9 mouse cellular contexts compared by ENCODE assay signal in the genomic region with DNA sequence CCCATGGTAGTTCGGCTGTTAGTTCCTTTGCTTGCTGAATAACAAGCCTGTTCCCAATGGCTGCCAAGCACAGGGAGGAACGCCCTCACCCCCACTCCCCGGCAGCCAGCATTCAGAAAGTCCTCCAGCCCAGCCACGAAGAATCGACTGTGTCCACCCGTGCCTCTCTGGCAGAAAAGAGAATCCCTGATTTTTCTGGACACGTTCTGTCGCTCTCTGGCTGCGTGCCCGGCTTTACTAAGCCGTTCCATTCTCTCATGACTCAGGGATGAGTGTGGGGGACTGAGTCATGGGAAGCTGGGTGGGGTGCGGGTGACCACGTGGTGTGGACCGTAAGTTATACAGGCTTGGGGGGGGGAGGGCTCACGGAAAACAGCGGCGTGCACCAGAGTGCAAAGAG.
DNase-seq lines count a peak whose midpoint lies in the region; ATAC-seq and TF ChIP-seq lines count a peak whose summit lies in the region.
"Had no signal": no experiment of that assay in that cellular context is flagged by ENCODE, and none has a peak within 500 bp of the region (broad histone marks: within the 10 kb centered on the region; RNA-seq: fewer than 3 reads in every experiment).

No protein-coding gene starts in this region.

- no peak overlapping the region for H3K4me3 ChIP-seq in heart, adult 2 months
- no peak overlapping the region for H3K4me3 ChIP-seq in heart, embryonic 10.5 days
- no peak overlapping the region for H3K4me3 ChIP-seq in lung, postnatal 0 days (ENCODE audit: low read depth, low read length)
- H3K4me3 ChIP-seq: neural tube, embryonic 13.5 days had no signal

- peaks cover 2% of the 10 kb centered on the region; the same call in 1 of the 2 replicates for H3K36me3 ChIP-seq in heart, adult 2 months (ENCODE audit: control insufficient read depth, insufficient read depth, low read length)
- no peaks in the 10 kb centered on the region for H3K36me3 ChIP-seq in heart, embryonic 10.5 days
- H3K36me3 ChIP-seq in lung, postnatal 0 days (ENCODE audit: insufficient read depth, low read length) = no peaks in the 10 kb centered on the region
- H3K36me3 ChIP-seq: neural tube, embryonic 13.5 days had no signal

- H3K27ac ChIP-seq in heart, adult 2 months = peak overlapping the region; percentile 38; the same call in 1 of the 2 replicates
- no peak overlapping the region for H3K27ac ChIP-seq in heart, embryonic 10.5 days
- no peak overlapping the region for H3K27ac ChIP-seq in lung, postnatal 0 days (ENCODE audit: low read length)
- H3K27ac ChIP-seq: neural tube, embryonic 13.5 days had no signal

- no peaks in the 10 kb centered on the region for H3K79me2 ChIP-seq in heart, adult 2 months (replicated peaks; ENCODE audit: control insufficient read depth, insufficient read depth, low read length)

- peak; percentile 81 to 82 for DNase-seq in heart, adult 2 months
- no peak for DNase-seq in heart, embryonic 10.5 days (ENCODE audit: low spot score)
- peak; percentile 92 for DNase-seq in adrenal gland, postnatal 10 days
- peak; percentile 63 to 73 for DNase-seq in frontal cortex, postnatal 14 days (ENCODE audit: low spot score in 2 of 2)
- DNase-seq in kidney, postnatal 25 days = peak; percentile 38 to 41
- DNase-seq in lung, postnatal 0 days (ENCODE audit: low spot score) = peak; percentile 80
- DNase-seq in telencephalon, adult 2 months (ENCODE audit: low read depth, low spot score) = peak; percentile 74
- DNase-seq in B cell, adult 2 months = no peak

- H3K4me1 ChIP-seq in heart, adult 2 months (ENCODE audit: control insufficient read depth, insufficient read depth, low read length) = peaks cover 3% of the 10 kb centered on the region
- H3K4me1 ChIP-seq in heart, embryonic 10.5 days = no peaks in the 10 kb centered on the region
- no peaks in the 10 kb centered on the region for H3K4me1 ChIP-seq in lung, postnatal 0 days (ENCODE audit: insufficient read depth, low read depth, low read length)
- H3K4me1 ChIP-seq: neural tube, embryonic 13.5 days had no signal

- H3K27me3 ChIP-seq in heart, adult 2 months (ENCODE audit: control insufficient read depth, insufficient read depth, low read length) = no peaks in the 10 kb centered on the region
- no peaks in the 10 kb centered on the region; the same call in 1 of the 2 replicates for H3K27me3 ChIP-seq in heart, embryonic 10.5 days (ENCODE audit: insufficient read depth, poor library complexity, severe bottlenecking)
- no peaks in the 10 kb centered on the region for H3K27me3 ChIP-seq in lung, postnatal 0 days (replicated peaks; ENCODE audit: insufficient read depth, low read length)
- H3K27me3 ChIP-seq: neural tube, embryonic 13.5 days had no signal

- 47% methylated on average over 17 of the region's 17 CpGs for whole genome bisulfite sequencing in heart, adult 2 months
- WGBS in heart, embryonic 10.5 days = 87% methylated on average over 17 of the region's 17 CpGs
- 50% methylated on average over 17 of the region's 17 CpGs for WGBS in lung, postnatal 0 days

- H3K4me2 ChIP-seq in lung, postnatal 0 days (replicated peaks; ENCODE audit: low read depth, low read length) = peak overlapping the region; percentile 14; the same call in 1 of the 2 replicates
- H3K4me2 ChIP-seq: neural tube, embryonic 13.5 days had no signal

- no peak overlapping the region for H3K9ac ChIP-seq in heart, adult 2 months (ENCODE audit: low read depth, low read length)
- H3K9ac ChIP-seq in lung, postnatal 0 days (replicated peaks; ENCODE audit: low read depth) = no peak overlapping the region
- H3K9ac ChIP-seq: neural tube, embryonic 13.5 days had no signal

- peak; percentile 90 for ATAC-seq in lung, postnatal 0 days

- intact Hi-C loops in heart, adult 2 months (cut with DNase I) = no loop called here

- TF ChIP-seq POLR2A in heart, adult 2 months (IDR thresholded peaks at IDR 0.05; ENCODE audit: insufficient read depth, low read depth, low read length) = no peak

- TF ChIP-seq EP300 in heart, adult 2 months (IDR thresholded peaks at IDR 0.05; ENCODE audit: insufficient read depth, low read depth, low read length) = 0 out of 2 replicates have a peak, but pooled peaks have one; percentile 42
- no peak for TF ChIP-seq EP300 in lung, postnatal 0 days (IDR thresholded peaks at IDR 0.05)

- H3K9me3 ChIP-seq in heart, embryonic 10.5 days = no peaks in the 10 kb centered on the region
- H3K9me3 ChIP-seq in lung, postnatal 0 days (ENCODE audit: low read length) = no peaks in the 10 kb centered on the region
- H3K9me3 ChIP-seq: neural tube, embryonic 13.5 days had no signal

- no peak for TF ChIP-seq CTCF in heart, adult 2 months (IDR thresholded peaks at IDR 0.05)
- no peak for TF ChIP-seq CTCF in lung, postnatal 0 days (IDR thresholded peaks at IDR 0.05)

Comparison
In these comparisons a context has a peak if more than half of its experiments do, and no peak if none do; other contexts are left out.
1. DNase-seq: peak in heart, adult 2 months (2 of 2), adrenal gland, postnatal 10 days (single experiment), frontal cortex, postnatal 14 days (2 of 2), kidney, postnatal 25 days (2 of 2), lung, postnatal 0 days (single experiment) and telencephalon, adult 2 months (single experiment); none in heart, embryonic 10.5 days (single experiment) and B cell, adult 2 months (0 of 2).